Mouse (Mus musculus): ENCODE measurements around the gene Usp24.

The Usp24 gene

GRCm38 (mm10) chr4:106315921-106316350, at the start of gene Usp24:
TSS of gene Usp24 (plus strand) at chr4:106316213.
- peak; percentile 57 for DNase-seq (ENCODE audit: low read depth)

- no peak for DNase-seq (ENCODE audit: low read depth)
Observed at GRCm38 (mm10) chr4:106276937-106277336, 39.1 kb upstream of the Usp24 start.

GRCm38 (mm10) chr4:106279177-106279576, 36.8 kb upstream of the Usp24 start:
- DNase-seq (ENCODE audit: low read depth), result no peak

GRCm38 (mm10) chr4:106281128-106281491, 34.9 kb upstream of the Usp24 start:
- no peak for DNase-seq (ENCODE audit: low read depth)

- DNase-seq (ENCODE audit: low read depth), result no peak
Observed at GRCm38 (mm10) chr4:106281492-106282122, 34.4 kb upstream of the Usp24 start.

- no peak for DNase-seq (ENCODE audit: low read depth)
Observed at GRCm38 (mm10) chr4:106282123-106282510, 33.9 kb upstream of the Usp24 start.

GRCm38 (mm10) chr4:106286958-106287743, 28.9 kb upstream of the Usp24 start:
- DNase-seq (ENCODE audit: low read depth), result peak; percentile 93

GRCm38 (mm10) chr4:106290201-106290600, 25.8 kb upstream of the Usp24 start:
- DNase-seq (ENCODE audit: low read depth), result peak; percentile 69

GRCm38 (mm10) chr4:106292823-106293222, 23.2 kb upstream of the Usp24 start:
- no peak for DNase-seq (ENCODE audit: low read depth)

GRCm38 (mm10) chr4:106293378-106294090, 22.5 kb upstream of the Usp24 start:
- peak; percentile 84 for DNase-seq (ENCODE audit: low read depth)

- no peak for DNase-seq (ENCODE audit: low read depth)
Observed at GRCm38 (mm10) chr4:106295696-106296095, 20.3 kb upstream of the Usp24 start.

- DNase-seq (ENCODE audit: low read depth), result peak; percentile 77
Observed at GRCm38 (mm10) chr4:106296412-106297086, 19.5 kb upstream of the Usp24 start.

- DNase-seq (ENCODE audit: low read depth), result peak; percentile 36
Observed at GRCm38 (mm10) chr4:106301346-106301745, 14.7 kb upstream of the Usp24 start.

GRCm38 (mm10) chr4:106308090-106308489, 7.9 kb upstream of the Usp24 start:
- DNase-seq (ENCODE audit: low read depth), result no peak

GRCm38 (mm10) chr4:106312651-106313050, 3.4 kb upstream of the Usp24 start:
- DNase-seq (ENCODE audit: low read depth), result no peak

GRCm38 (mm10) chr4:106313070-106313469, 2.9 kb upstream of the Usp24 start:
- no peak for DNase-seq (ENCODE audit: low read depth)

- DNase-seq (ENCODE audit: low read depth), result no peak
Observed at GRCm38 (mm10) chr4:106313874-106314273, 2.1 kb upstream of the Usp24 start.

GRCm38 (mm10) chr4:106314291-106314690, 1.7 kb upstream of the Usp24 start:
- no peak for DNase-seq (ENCODE audit: low read depth)

GRCm38 (mm10) chr4:106316351-106317178, 552 bp downstream of the Usp24 start:
- DNase-seq (ENCODE audit: low read depth), result no peak

GRCm38 (mm10) chr4:106317179-106318055, 1.4 kb downstream of the Usp24 start:
- DNase-seq (ENCODE audit: low read depth), result peak; percentile 57
